Mouse (Mus musculus) frontal cortex, postnatal 14 days (tissue): ENCODE measurements around the gene Tbc1d17.

Source experiments
- DNase-seq, 2 experiments: peaks; one replicate each; pipeline ENCODE4 v3.0.0; 2022; ENCODE audit warnings: low spot score in 2 of 2

Gene Tbc1d17

GRCm38 (mm10) chr7:44790066-44790465 lies 58.8 kb downstream of the Tbc1d17 start:
- DNase-seq, result no peak

GRCm38 (mm10) chr7:44789531-44789930 lies 59.3 kb downstream of the Tbc1d17 start:
- DNase-seq, result no peak
